Mouse (Mus musculus) erythroblast, embryonic 14.5 days (primary cell): ENCODE results near the gene Cd83. TPM values are rescaled to one million over a fixed set of nuclear protein-coding genes. Genes with fewer than 3 reads are reported as not detected.

ENCODE experiments used
- H3K27me3 ChIP-seq: 2 replicates; pipeline ENCODE4 v1.6.1; 2012; ENCODE audit warnings: inconsistent platforms; ENCODE audit not compliant: control insufficient read depth
- H3K36me3 ChIP-seq: 2 replicates; pipeline ENCODE4 v1.6.1; 2012; ENCODE audit warnings: mild to moderate bottlenecking, inconsistent platforms; ENCODE audit not compliant: control insufficient read depth
- H3K4me1 ChIP-seq: 2 replicates; pipeline ENCODE4 v1.6.1; 2012; ENCODE audit warnings: inconsistent platforms; ENCODE audit not compliant: control insufficient read depth
- H3K4me3 ChIP-seq: replicated peaks from 2 replicates; pipeline ENCODE3; 2012; ENCODE audit warnings: moderate library complexity, mild to moderate bottlenecking, inconsistent platforms
- H3K9me3 ChIP-seq: 2 replicates; pipeline ENCODE4 v1.6.1; 2012; ENCODE audit warnings: low read length, inconsistent platforms, mixed read lengths; ENCODE audit not compliant: control insufficient read depth
- GATA1 ChIP-seq: IDR thresholded peaks from 2 replicates; pipeline ENCODE4 v1.6.1; 2012; ENCODE audit warnings: low read length, inconsistent platforms, mixed read lengths
- TAL1 ChIP-seq: IDR thresholded peaks from 3 replicates; pipeline ENCODE4 v1.6.1; 2012; ENCODE audit warnings: low read length, inconsistent platforms, mixed read lengths
- polyA plus RNA-seq: library from polyadenylated mRNA; stranded (reverse); fragments of >175 nt; gene quantifications from 2 replicates; pipeline ENCODE4 v1.2.3, GENCODE M21; 2012

The Cd83 gene
- polyA plus RNA-seq: not detected in 2 replicates

- Histone ChIP-seq H3K4me1 (no peaks in the 10 kb centered on the region), H3K36me3 (no peaks in the 10 kb centered on the region), H3K27me3 (peaks cover 28% of the 10 kb centered on the region), H3K9me3 (no peaks in the 10 kb centered on the region; the same call in 1 of the 2 replicates), H3K4me3 (peak within 1 kb of the TSS; percentile 36)
- TF ChIP-seq TAL1 (no peak), GATA1 (no peak)
Observed at GRCm38 (mm10) chr13:43784725-43785711, at the start of gene Cd83. TSS of gene Cd83 (plus strand) at chr13:43784775.

- TF ChIP-seq GATA1 (no peak), TAL1 (no peak)
- no peaks in the 10 kb centered on the region for H3K9me3 ChIP-seq
- H3K27me3 ChIP-seq: no peaks in the 10 kb centered on the region
- no peaks in the 10 kb centered on the region for H3K36me3 ChIP-seq
- no peak overlapping the region for H3K4me3 ChIP-seq
- no peaks in the 10 kb centered on the region for H3K4me1 ChIP-seq
Observed at GRCm38 (mm10) chr13:43739598-43740275, 44.8 kb upstream of the Cd83 start.

- Histone ChIP-seq H3K4me1 (no peaks in the 10 kb centered on the region), H3K27me3 (no peaks in the 10 kb centered on the region), H3K36me3 (no peaks in the 10 kb centered on the region), H3K4me3 (no peak overlapping the region), H3K9me3 (no peaks in the 10 kb centered on the region)
- TF ChIP-seq TAL1: no peak
Observed at GRCm38 (mm10) chr13:43740276-43740608, 44.3 kb upstream of the Cd83 start.

DNA sequence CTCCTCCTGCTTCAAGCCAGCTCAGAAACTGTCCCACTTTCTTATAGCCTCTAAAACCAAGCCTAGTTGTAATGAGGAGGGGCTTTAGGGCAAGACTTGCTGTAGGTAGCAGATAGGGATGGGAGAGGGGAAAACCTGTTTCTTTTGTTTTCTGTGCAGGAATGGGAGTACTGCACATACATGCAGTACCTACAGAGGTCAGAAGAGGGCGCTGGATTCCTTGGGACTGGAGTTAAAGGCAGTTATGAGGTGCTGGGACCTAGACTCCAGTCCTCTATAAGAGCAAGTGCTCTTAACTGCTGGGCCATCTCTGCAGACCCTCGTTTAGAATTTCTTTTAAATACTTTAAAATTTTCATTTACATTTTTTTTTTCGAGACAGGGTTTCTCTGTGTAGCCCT lies 41.9 kb upstream of the Cd83 start:
- H3K4me1 ChIP-seq: no peaks in the 10 kb centered on the region
- H3K36me3 ChIP-seq: no peaks in the 10 kb centered on the region
- H3K27me3 ChIP-seq: no peaks in the 10 kb centered on the region
- no peak for TF ChIP-seq GATA1
- no peak for TF ChIP-seq TAL1
- H3K9me3 ChIP-seq: no peaks in the 10 kb centered on the region
- H3K4me3 ChIP-seq: no peak overlapping the region

DNA sequence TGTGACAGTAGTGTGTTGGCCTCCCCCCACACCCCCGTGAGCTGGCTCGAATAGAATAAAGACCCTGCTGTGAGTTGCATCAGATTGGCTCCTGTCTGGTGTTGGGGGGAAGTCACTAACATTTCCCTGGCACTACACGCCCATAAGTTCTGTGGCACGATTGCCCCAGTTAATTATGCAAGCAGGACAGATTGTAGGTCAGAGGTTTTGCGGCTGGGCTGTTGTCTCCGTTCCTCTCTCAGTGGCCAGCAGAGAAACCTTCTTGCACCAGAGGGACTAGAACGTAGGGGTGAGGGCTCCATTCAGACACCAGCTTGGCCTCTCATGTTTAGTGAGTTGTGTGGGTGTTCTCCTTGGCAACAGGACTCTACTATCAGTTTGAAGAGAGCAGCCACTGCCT lies 40.3 kb upstream of the Cd83 start:
- Histone ChIP-seq H3K27me3 (no peaks in the 10 kb centered on the region), H3K9me3 (no peaks in the 10 kb centered on the region), H3K4me3 (no peak overlapping the region), H3K36me3 (no peaks in the 10 kb centered on the region), H3K4me1 (no peaks in the 10 kb centered on the region)
- no peak for TF ChIP-seq GATA1
- no peak for TF ChIP-seq TAL1

DNA sequence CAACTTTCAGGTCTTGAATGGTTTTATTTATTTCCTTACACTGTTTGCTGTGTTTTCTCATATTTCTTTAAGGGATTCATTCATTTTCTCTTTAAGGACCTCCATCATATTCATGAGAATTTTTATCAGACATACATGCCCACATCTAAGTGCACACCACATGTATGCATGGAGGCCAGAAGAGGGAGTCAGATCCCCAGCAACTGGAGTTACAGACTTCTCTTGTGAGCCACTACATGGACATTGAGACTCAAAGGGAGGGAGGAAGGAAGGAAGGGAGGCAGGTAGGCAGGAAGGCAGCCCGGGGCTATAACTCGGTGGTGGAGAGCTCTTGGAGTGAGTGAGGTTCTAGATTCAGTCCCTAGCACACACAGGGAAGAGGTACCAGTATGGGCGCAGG lies 34.3 kb upstream of the Cd83 start:
- Histone ChIP-seq H3K9me3 (no peaks in the 10 kb centered on the region), H3K36me3 (no peaks in the 10 kb centered on the region), H3K4me3 (no peak overlapping the region), H3K4me1 (no peaks in the 10 kb centered on the region), H3K27me3 (no peaks in the 10 kb centered on the region)
- no peak for TF ChIP-seq TAL1

- H3K36me3 ChIP-seq: no peaks in the 10 kb centered on the region
- TF ChIP-seq TAL1 (no peak), GATA1 (no peak)
- no peaks in the 10 kb centered on the region for H3K27me3 ChIP-seq
- H3K4me1 ChIP-seq: no peaks in the 10 kb centered on the region
- H3K9me3 ChIP-seq: no peaks in the 10 kb centered on the region
- H3K4me3 ChIP-seq: no peak overlapping the region
Observed at GRCm38 (mm10) chr13:43750966-43751365, 33.6 kb upstream of the Cd83 start.

DNA sequence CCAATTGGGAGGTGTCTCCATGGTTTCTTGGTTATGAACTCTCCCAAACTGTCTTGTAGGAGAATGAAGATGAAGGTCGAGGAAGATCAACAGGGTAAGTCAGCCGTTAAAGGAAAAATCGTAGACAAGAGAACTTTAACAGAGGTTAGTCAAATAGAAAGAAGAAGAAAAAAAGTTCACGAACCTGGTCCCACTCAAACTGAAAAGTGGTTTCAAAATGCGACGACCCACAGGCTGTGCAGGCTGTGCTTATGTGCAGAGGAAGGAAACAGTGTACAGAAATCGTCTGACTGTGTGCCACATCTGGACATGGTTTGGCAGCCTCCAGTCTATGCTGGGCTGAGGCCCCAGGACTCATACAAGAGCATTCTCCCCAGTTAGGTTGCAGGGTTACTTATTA lies 32.2 kb upstream of the Cd83 start:
- TF ChIP-seq GATA1 (no peak), TAL1 (no peak)
- no peaks in the 10 kb centered on the region for H3K4me1 ChIP-seq
- H3K36me3 ChIP-seq: no peaks in the 10 kb centered on the region
- no peaks in the 10 kb centered on the region for H3K9me3 ChIP-seq
- H3K4me3 ChIP-seq: no peak overlapping the region
- no peaks in the 10 kb centered on the region for H3K27me3 ChIP-seq

DNA sequence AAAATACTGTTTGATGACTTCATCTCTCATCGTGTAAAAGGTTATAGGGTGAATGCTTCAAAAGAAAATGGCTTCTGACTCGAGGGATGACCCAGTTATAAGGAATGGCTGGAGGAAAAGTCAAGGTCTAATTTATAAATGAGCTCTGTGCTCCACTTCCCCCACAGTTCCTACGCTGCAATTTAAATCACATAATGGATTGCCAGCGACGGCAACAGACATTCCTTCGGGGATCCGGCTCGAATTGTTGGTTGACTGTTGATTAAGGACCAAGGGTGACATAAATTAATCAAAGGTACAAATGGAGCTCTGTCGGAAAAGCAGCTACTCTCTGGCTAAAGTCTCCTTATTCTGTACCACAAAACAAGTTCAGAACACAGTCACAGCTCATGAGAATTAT lies 30.9 kb upstream of the Cd83 start:
- TF ChIP-seq GATA1 (no peak), TAL1 (no peak)
- no peak overlapping the region for H3K4me3 ChIP-seq
- no peaks in the 10 kb centered on the region for H3K9me3 ChIP-seq
- H3K36me3 ChIP-seq: no peaks in the 10 kb centered on the region
- H3K27me3 ChIP-seq: no peaks in the 10 kb centered on the region
- no peaks in the 10 kb centered on the region for H3K4me1 ChIP-seq
